Mouse (Mus musculus) thymus, adult 2 months (tissue): ENCODE results near the gene BC048671.

Experiments
- CTCF ChIP-seq: fragments of 200-500 bp; IDR thresholded peaks from 2 replicates; pipeline ENCODE4 v1.5.1; 2012; ENCODE audit warnings: mild to moderate bottlenecking, control low read depth, low read length, moderate library complexity, borderline replicate concordance; ENCODE audit not compliant: control insufficient read depth, poor library complexity, insufficient read depth; ENCODE audit errors: extremely low read depth
- POLR2A ChIP-seq: fragments of 200-500 bp; IDR thresholded peaks from 2 replicates; pipeline ENCODE4 v1.6.1; 2012; ENCODE audit warnings: mild to moderate bottlenecking, low read length, control low read depth, moderate library complexity; ENCODE audit not compliant: control insufficient read depth, poor library complexity, insufficient read depth; ENCODE audit errors: extremely low read depth

DNA sequence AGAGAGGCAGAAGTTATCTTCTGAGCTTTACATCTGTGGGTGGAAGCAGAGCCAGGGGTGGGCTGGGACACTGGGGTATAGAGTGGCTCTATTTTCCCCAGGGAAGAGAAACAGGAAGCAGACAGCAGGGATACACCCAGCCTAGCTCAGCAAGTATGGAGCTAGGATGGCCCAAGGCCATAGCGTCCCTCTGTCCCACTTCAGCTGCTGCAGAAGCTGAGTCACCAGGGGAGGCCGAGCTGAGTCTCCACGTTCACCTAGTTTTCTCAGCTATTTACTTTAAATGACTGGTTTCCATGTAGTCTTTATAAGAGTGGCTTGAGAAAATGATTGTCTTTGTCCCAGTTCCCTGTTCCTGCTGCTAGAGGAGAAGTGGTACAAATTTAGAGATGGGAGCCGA lies 47.5 kb downstream of the BC048671 start:
- TF ChIP-seq CTCF (no peak), POLR2A (no peak)
